Comparison of ENCODE assay signal across 8 mouse cellular contexts in the genomic region with DNA sequence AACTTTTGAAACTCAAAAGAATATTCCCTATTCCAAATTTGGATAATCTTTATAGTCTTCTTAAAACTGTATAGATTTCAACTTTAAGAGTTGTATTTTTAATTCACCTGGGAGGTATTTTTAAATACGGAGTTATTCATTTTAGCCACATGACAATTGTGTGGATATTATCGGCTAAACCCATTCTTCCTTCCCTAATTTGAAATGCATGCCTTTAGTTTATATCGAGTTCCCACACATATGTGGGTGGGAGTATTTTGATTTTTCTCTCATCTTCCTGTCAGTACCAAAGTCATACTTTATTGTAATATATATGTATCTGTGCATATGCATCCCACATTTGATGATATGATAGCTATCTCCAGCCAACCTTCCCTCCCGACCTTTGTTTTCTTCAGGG. TPM values are rescaled to one million over a fixed set of nuclear protein-coding genes. Genes with fewer than 3 reads are reported as not detected.
DNase-seq lines count a peak whose midpoint lies in the region; ATAC-seq and TF ChIP-seq lines count a peak whose summit lies in the region.

A gene (plus strand): TSS at position 341 of the 400 bp plus-strand sequence.

- 95% methylated on average over 4 of the region's 4 CpGs for WGBS in hindbrain, postnatal 0 days

- H3K4me1 ChIP-seq in hindbrain, postnatal 0 days (ENCODE audit: insufficient read depth, low read length) = peaks cover 15% of the 10 kb centered on the region; the same call in 1 of the 2 replicates

- TF ChIP-seq CTCF in gastrocnemius, adult 2 months (IDR thresholded peaks at IDR 0.05) = no peak
- TF ChIP-seq CTCF in hindbrain, postnatal 0 days (IDR thresholded peaks at IDR 0.05; ENCODE audit: low read depth) = no peak

- H3K9ac ChIP-seq in hindbrain, postnatal 0 days (replicated peaks; ENCODE audit: low read length) = no peak within 1 kb of the TSS

- H3K9me3 ChIP-seq in hindbrain, postnatal 0 days (ENCODE audit: low read length) = no peaks in the 10 kb centered on the region

- peaks cover 10% of the 10 kb centered on the region for H3K36me3 ChIP-seq in hindbrain, postnatal 0 days (ENCODE audit: insufficient read depth, low read length)

- H3K4me3 ChIP-seq in gastrocnemius, adult 2 months = peak within 1 kb of the TSS; percentile 100; the same call in 1 of the 2 replicates
- H3K4me3 ChIP-seq in hindbrain, postnatal 0 days (ENCODE audit: low read length) = no peak within 1 kb of the TSS

- peak within 1 kb of the TSS; percentile 81; the same call in 1 of the 2 replicates for H3K4me2 ChIP-seq in hindbrain, postnatal 0 days (ENCODE audit: low read depth, low read length)

- H3K27ac ChIP-seq in gastrocnemius, adult 2 months = peak within 1 kb of the TSS; percentile 99
- H3K27ac ChIP-seq in hindbrain, postnatal 0 days = peak within 1 kb of the TSS; percentile 96; the same call in 1 of the 2 replicates

- ATAC-seq in hindbrain, postnatal 0 days = no peak
- ATAC-seq in megakaryocyte, adult 5-6 weeks (ENCODE audit: poor library complexity, severe bottlenecking) = no peak

- intact Hi-C loops in gastrocnemius, adult 2 months (cut with DNase I) = loop anchor here (5.0 kb wide), 1 partner anchor 33 kb away; no protein-coding TSS in a partner anchor

- no peaks in the 10 kb centered on the region for H3K27me3 ChIP-seq in hindbrain, postnatal 0 days (ENCODE audit: insufficient read depth, low read length)

- DNase-seq in heart, adult 18-20 months = no peak
- DNase-seq in heart, adult 9 months (ENCODE audit: low spot score in 2 of 2) = no peak
- DNase-seq in adrenal gland, adult 8-10 months = no peak
- no peak for DNase-seq in gastrocnemius, adult 2 months
- no peak for DNase-seq in hindbrain, postnatal 0 days (ENCODE audit: low spot score)
- DNase-seq in embryo, embryonic 11 days = no peak
- no peak for DNase-seq in cerebellum, postnatal 14 days

RNA-seq across cellular contexts. Expression of the gene that starts here (rescaled TPM):
- total RNA-seq in heart, adult 18-20 months (2021) = 1,000 to 10,000 TPM; 2,847 to 3,135 TPM
- 1,000 to 10,000 TPM; 2,860 to 3,469 (median 3,019) TPM for total RNA-seq in adrenal gland, adult 8-10 months (2022)
- total RNA-seq in gastrocnemius, adult 2 months (2021) = 1,000 to 10,000 TPM; 2,168 to 2,432 TPM
- total RNA-seq in hindbrain, postnatal 0 days (2014; rRNA removed) = 301 and 443 TPM in 2 replicates
- 2,616 and 2,786 TPM in 2 replicates for polyA plus RNA-seq in hindbrain, postnatal 0 days (2015; fragmentation: Nextera tagmentation; extraction: Ambion mirVana)
- total RNA-seq in megakaryocyte, adult 5-6 weeks (2015) = 1,271 and 1,296 TPM in 2 replicates
- total RNA-seq in megakaryocyte, adult 5-6 weeks (2017) = 513 and 615 TPM in 2 replicates
